Mouse (Mus musculus): ENCODE data around the gene Npr3.

Gene Npr3

DNA sequence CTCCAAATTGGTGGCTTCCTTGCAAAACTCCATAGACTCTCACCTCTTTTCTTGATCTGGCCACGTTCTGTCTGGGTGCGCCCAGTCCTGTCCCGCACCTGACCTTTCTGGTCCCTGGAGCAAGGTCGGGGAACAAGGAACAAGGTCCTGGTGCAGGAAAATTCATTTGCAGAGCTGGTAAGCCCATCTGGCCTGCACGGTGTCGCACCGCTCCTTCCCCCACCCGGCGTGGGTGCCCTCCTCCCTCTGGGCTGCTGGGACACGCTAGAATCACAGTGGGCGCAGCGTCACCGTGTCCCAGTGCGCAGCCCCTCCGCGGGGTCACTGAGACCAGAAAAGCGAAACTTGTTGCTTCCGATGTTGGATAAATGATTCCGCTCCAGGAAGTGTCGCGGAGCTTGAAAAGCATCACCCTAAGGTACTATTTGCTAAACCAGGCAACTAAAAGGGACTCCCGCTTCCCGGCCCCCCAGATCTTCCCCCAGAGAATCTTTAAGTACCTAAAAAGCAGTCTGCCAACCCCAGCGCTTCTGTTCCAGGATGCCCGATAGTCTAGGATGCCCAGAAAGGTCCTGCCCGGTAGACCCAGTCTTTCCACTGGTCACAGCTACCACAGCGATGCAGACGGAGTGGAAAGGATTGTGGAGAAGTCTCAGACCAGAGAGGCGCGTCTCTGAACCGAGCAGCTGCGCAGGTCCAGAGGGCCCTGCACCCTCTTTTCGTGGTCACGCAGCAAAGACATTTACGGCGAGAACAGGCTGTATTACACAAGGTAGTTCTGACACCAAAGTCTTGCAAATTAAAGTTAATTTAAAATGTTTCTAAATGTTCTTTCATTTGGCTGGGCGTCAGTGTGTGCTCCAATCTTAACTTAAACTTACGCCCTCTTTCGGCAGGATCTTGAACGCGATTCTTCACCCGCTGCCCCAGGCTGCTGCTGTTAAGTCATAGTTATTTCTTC is at the start of gene Npr3:
Gene Npr3, minus strand, starts transcription at position 717 of the 961 bp plus-strand sequence.
- DNase-seq (ENCODE audit: low read depth) = no peak

DNA sequence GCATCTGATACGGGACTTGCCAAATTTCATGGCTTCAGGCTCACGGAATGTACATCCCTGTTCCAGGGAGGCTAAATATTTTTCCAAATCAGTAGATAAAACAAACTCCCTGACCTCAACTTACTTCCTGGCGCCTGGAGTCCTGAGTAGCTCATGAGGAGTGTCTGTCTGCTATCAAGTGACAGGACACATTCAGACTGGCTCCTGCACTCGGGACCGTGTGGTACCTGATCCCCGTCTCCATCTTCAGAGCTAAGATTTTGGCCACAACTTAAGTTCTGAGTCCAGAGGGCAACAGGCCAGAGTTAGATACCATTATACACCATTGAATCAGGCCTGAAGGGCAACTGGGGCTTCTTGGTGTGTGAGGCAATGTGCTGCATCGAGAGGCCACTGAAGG is 49.0 kb upstream of the Npr3 start:
- no peak for DNase-seq (ENCODE audit: low read depth)

DNA sequence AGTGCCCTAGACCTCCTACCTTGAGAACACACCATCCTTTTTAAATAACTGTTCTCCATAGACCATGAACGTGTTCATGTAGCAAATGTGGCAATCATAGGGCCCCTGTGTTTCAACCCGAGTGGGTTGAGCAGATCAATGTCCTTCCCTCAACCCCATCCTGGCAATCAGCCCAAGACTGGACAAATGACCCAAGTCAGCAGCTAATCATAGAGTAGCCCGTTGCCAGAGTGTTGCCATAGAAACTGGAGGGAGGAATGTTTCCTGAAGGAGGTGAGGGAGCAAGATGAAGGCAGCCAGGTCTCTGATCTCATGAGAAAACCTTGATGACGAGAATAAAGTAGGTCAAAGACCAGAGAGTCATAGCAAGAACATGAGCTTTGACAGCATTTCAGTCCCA is 47.1 kb upstream of the Npr3 start:
- no peak for DNase-seq (ENCODE audit: low read depth)

DNA sequence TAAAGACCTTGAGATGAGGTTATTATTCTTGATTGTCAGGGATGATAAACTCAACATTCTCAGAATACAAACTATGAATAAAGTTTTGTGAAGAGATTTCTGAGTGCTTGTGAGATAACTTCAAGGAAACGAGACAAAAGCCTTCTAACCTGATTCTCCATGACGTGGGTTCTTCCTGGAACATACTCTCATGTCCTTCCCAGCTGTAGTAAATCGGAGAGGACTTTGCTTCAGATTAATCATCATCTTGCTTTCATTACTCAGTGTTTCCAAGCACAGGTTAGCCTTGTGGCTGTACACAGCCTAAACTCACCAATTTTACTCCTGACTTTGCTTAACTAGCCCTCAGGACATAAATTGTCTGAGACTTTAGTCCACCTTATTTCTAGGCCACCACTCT is 45.1 kb upstream of the Npr3 start:
- no peak for DNase-seq (ENCODE audit: low read depth)

DNA sequence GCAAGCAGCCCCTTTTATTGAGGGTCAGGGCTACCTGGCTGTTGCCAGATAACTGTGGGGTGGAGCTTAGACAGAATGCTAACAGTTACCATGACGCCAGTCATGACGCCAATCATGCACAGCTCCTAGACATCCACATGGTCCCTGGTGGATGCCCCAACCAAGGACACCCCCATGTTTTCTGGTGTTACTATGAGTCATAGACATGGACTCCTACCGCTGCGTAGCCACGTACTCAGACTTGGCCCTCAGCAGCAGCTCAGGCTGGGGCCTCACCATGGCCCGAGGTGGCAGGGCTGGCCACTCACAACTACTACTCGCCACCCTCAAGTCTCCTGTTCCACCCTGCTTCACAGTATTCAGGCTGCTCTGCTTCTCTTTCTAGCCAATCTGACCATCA is 44.1 kb upstream of the Npr3 start:
- no peak for DNase-seq (ENCODE audit: low read depth)

DNA sequence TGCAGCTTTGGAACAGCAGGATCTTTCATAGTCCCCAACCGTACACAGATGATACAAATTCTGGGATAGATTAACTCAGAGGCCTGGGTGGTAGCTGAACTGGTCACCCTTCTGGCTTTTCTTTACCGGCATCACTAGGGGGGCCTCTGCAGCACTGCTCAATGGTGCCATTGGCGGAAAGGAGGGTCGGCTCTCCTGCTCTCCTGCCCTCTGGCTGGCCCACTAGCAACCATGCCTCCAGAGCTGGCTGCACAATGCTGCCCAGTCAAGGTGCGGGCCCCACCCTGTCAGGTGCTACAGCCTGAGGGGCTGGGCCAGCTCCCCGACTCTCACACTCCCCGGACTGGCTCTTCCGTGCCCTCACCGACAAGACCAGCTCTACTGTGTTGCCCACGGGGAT is 43.1 kb upstream of the Npr3 start:
- DNase-seq (ENCODE audit: low read depth) = no peak

DNA sequence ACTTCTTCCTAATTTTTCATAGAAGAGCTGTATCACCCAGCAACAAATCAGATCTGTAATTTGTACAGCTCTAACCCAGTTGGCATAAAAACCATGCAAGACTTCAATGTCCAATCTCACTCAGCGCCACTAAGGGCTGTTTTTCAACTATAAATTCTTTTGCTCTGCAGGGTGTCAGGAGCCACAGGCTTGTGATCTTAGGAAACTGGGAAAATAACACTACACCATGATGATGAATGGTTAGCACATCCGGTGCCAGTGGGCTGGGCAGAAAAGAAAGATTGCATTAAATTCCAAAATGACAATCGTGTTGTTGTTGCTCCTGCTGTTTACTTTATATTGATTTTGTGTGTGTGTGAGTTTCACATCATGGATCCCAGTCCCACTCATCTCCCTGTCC is 42.4 kb upstream of the Npr3 start:
- no peak for DNase-seq (ENCODE audit: low read depth)

DNA sequence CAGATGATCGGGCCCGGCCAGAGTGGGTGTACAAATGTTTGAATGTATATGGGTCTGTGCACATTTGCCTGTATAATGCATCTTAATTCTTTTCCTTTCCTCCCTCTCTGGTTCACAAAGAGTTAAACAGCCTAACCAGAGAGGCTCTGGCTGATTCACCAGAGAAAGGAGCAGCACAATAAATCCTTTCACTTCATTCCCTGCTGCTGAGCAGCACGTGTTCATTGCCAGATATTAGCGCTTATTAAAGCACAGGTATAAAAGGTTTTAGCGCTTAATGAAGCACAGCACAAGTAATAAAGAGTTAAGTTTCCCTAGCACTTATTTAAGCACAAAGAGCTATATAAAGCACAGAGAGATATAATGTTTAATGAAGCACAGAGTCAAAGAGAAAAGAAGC is 33.8 kb upstream of the Npr3 start:
- DNase-seq (ENCODE audit: low read depth) = no peak

DNA sequence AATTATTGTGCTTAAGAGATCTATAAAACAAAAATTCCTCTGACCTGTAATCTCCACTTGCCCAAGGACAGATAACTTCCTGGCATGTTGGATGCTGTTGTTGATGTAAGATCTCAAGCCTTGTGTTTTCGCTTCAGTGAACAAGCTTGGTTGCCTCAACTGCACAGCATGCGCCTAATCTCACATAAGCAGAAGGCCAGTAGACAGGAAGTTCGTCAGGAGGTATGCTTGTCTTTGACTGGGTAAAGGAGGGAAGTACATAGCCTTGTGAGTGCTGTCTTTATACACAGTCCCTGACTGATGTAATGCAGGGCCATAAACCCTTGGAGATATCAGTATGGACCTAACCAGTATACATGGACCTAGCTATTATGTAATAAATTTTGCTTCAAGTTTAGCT is 20.7 kb upstream of the Npr3 start:
- no peak for DNase-seq (ENCODE audit: low read depth)

DNA sequence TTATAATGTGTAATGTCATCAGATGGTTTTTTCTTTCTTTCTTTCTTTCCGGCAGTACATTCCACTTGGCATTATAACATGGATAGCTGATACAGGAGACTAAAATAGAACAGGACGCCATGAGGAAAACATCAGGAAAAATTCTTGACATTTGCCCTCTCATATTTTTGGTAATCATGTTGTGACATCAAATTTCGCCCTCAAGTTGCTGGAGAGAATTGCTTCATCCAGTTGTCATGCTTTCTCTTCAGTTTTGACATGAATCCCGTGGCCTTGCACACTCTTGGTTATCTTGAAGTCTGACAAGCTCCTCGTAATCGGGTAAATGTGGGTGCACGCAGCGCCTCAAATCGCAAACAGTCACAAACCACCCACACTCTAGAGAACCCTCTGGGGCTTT is 7.0 kb upstream of the Npr3 start:
- DNase-seq (ENCODE audit: low read depth) = no peak

DNA sequence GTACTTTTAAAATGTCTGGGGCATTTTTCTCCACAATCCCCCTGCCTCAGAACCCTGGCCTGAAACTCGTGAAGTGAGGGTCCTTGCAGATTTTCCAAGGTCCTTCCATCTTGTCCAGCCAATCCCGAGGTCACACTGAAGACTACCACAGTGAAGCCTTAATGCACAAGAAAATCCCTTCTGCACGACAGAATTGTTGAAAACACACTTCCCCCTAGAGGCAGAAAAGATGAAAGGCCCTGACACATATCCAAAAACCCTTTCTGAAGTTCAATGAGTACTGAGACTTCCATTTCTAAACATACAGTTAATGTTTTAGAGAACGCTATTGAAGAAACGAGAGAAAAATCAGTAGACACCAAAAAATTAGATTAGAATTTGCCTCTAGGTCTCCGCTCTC is 2.8 kb upstream of the Npr3 start:
- no peak for DNase-seq (ENCODE audit: low read depth)

DNA sequence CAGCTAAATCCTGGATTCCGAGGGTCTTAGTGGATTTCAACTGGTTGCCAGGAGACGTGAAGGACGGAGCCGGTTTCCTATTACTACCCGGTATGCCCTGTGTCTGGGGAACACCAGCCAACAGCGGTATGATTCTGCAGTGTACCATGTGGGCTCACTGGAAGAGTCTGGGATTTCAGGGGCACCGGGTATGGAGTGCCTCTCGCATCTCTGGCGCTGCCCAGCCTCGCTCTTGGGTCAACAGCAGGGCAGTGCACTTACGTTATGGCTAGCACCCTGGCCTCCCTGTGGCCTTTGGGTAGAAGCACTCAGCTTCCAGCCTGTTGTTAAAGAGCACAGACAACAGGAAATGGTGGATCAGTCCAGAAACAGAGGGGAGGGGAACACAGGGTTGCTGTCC is 1.1 kb upstream of the Npr3 start:
- no peak for DNase-seq (ENCODE audit: low read depth)

DNA sequence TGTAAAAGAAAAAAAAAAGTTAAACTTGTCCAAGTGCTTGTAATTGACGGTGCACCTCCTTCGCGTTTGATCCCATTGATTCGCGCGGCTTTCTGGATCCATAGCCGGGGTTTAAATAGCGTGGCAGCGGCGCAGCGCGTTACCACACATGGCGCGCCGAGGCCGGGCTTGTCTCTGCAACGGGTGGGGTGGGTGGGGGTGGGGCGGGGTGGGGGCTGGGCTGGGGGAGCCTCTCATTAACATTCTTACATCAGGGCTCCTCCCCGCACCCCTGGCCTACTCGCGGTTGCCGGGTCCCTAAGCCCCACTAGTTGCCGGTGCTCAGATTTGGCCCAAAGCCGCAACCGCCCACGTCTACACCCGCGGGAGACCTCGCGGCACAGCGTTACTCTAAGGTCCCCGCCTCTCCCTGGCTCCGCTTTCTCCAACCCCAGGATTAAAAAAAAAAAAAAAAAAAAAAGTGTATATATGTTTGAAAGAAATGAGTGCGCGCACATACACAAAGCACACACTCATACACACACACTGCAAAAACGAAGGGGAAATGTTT is 991 bp downstream of the Npr3 start:
- no peak for DNase-seq (ENCODE audit: low read depth)

DNA sequence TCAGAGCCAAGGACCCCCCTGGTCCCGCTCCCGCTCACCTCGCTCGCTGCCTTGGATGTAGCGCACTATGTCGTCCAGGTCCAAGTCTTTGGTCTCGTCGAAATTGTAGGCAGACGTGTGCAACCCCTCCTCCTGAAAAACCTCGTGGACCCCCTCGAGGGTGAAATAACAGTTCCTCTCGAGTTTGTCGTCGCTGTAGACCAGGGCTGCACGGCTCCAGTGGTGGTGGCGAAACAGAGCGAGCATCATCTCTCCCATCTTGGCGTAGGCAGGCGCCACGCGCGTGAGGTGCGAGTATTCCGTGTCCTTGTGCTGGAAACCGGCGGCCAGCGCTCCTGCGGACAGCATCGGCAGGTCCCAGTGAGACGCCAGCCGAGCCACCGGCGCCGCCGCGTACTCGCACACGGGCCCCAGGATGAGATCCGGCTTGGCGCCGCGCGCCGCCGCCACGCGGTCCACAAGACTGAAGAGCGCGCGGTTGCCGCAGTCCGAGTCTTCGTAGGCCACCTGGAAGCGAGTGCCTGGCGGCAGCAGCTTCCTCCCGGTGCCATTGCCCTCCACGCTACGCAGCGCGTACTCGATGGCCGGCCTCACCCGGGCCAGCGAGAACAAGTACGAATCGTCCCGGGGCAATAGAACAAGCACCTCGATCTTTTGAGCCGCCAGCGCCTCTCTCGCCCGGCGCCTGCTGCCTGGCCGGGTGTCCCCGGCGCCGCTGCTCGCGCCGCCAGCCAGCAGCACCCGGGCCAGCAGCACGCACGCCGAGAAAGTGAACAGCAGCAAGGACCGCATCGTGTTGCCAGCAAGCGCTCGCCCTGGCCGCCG is 2.0 kb downstream of the Npr3 start:
- DNase-seq (ENCODE audit: low read depth) = no peak

DNA sequence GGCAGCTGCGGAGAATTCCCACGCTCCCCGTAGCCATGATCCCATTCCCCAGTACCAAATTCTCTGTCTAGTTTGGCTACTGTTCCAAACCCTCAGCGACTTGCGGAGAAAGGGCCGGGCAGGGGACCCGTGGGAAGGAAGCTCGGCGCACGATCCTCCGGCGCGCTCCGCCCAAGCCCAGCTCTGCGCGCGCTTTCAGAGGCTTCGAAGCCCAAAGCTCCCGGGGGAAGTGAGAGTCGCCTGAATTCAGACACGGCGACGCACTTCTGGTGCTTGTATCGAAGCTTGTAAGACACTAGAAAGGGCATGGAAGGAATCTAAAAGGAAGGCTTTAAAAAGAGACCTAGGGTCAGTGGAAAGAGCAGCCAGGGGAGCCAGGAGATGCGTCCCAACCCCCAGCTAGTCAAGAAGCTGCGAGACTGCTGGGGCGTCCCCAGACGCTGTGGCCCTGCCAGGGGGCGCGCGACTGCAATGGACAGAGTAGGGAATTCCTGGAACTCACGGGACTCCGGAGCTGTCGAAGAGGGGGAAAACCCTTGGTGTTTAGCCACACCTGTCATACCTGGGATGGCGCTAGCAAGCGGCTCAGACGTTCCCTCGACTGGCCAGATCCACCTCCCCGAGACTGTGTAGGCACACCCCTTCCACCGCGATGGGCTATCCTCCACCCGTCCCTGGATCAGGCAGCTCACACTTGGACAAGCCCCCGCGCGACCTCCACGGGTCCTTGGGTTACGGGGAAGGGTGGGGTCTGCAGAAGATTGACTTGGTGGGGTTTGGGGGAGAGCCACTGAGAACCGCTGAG is 2.8 kb downstream of the Npr3 start:
- no peak for DNase-seq (ENCODE audit: low read depth)

DNA sequence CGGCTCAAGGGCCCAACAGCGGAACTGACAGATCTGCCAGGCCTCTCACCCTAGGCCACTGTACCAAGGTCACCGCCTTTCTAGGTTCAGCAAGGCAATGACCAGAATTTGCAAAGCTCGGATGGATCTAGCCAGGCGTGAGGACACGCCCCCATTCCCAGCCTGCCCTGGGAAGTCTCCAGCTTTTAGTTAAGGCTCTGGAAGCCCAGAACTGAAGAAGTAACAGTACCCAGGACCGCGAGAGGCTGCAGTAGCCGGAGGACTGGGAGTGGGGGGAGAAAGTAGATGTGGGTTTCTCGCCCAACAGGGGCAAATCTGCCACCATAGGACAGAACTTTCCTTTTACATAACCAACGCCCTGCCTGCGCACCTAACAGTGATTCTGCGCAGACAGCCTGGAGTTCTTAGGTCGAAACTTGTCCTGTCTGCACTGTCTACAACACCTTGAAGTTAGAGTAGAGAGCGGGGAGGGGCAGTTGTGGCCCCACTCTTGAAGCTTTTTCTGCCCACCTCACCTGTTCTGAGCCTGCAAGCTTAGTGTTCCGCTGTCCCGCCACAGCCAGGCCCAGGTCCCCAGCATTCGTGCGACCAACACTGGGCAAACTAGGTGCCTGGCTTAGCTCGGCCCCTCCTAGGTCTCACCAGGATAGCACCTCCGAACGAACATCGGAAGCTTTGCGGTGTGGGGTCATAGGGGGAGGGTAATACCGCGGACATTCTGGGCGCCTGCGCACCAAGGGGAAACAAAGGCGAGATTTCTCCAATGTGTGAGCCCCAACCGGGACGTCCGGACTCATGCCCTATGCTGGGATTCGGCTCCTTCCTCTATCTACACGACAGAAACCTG is 3.7 kb downstream of the Npr3 start:
- DNase-seq (ENCODE audit: low read depth) = no peak

DNA sequence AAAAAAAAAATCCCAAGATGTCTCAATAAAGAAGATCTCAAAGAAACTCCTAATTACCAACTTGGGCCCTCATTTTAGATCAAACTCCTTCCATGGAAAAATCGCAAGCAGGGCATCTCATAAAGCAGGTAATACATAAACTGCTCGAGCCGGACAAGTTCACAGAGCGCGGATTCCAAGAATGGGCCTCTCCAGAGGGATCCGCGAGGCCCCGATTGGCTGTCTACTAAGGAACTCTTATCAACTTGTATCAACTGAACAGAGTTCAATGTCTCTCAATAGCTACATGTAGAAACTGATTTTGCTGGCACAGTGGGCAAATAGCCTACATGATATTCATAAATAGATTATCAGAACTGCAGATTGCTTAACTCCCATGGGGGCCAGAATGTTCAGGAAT is 9.5 kb downstream of the Npr3 start:
- DNase-seq (ENCODE audit: low read depth) = no peak

DNA sequence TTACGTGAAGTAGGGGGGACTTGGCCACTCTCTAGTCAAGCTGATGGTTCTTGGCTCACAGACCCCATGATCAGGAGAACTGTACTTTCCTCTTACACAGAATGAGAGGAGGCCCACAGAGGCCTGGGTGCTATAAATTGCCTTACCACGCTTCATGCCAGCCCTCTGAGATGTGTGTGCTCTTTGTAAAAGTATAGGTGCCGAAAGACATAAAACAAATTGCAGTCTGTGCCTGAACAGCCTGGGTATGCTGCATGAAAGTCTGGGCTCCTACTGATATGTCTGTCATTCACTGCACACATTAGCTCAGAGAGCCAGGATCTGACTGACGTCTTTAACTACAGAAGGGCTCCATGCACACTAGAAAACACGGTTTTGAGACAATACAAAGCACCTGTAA is 9.9 kb downstream of the Npr3 start:
- DNase-seq (ENCODE audit: low read depth) = no peak

DNA sequence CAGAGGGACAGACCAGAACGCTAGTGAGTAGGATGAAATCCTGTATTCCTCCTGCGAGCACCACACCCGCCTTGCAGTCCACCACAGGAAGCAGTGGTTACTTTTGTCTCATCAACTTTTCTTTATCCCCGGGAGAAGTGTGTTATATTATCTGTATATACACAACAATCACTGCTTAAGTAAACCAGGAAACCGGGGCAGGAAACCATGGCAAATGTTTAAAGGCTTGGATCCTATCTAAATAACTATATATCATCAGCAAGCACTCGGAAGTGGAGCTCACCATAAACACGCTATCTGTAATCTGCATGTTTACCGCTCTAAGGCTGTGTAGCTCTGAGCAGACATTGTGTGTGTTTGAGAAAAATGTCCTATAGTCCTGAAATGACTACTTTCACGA is 13.1 kb downstream of the Npr3 start:
- DNase-seq (ENCODE audit: low read depth) = no peak

DNA sequence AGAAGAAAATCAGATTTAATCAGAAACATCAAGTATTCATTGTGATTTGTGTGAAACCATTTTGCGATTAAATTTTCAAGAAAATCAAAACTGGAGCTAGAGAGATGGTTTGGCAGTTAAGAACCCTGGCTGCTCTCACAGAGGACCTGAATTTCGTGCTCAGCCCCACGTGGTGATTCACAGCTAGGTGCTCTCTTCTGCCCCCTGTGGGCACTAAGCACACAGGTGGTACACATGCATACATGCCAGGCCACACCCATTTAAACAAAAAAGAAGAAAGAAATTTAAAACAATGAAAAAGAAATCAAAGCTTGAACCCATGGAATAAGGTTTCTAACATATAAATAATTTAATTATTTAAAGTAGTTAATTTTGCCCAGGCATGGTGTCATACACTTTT is 15.7 kb downstream of the Npr3 start:
- no peak for DNase-seq (ENCODE audit: low read depth)

DNA sequence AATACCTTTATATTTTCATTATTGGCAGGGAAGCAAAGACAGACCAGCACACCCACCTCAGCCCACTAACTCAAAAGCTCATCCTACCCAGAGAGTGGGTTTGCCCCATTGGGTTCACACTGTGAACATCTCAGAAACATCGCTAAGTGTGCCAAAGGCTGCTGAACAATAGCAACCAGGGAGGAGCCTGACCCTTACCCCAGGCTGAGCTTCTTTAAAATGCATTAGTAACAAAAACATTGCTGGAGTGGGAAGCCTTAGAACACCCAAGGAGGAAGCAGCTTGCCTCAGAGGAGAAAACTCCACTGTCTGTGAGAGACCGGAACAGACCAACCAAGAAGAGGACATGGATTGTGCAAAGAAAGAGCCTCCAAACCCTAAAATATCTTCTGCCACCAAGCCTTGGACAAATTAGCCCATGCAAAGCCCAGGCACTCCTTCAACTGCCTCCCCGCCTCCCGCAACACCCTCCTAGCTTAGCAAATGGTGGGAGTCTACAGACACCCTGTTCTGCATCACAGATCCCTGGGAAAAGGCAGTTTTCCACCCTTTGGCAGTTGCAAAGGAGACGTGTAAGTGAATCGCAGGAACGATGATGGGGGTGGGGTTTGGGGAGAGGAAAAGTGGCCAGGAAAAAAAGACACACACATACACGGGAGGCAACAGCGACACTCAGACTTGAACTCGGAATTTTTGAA is 24.4 kb downstream of the Npr3 start:
- no peak for DNase-seq (ENCODE audit: low read depth)
